ENCODE assay signal across 22 mouse cellular contexts in genomic region chr11:30710266-30710665, GRCm38 (mm10).
"Had no signal": no experiment of that assay in that cellular context is flagged by ENCODE, and none has a peak within 500 bp of the region (broad histone marks: within the 10 kb centered on the region; RNA-seq: fewer than 3 reads in every experiment).

No protein-coding gene starts in this region.

- DNase-seq: heart, postnatal 10 days; heart, postnatal 14 days; heart, postnatal 36 days; heart, postnatal 4 days; kidney, adult 11 months; kidney, adult 18-20 months; kidney, adult 2 months; kidney, adult 8-10 months; kidney, adult 9 months; kidney, postnatal 10 days; kidney, postnatal 14 days; kidney, postnatal 25 days; kidney, postnatal 36 days; kidney, postnatal 4 days; layer of hippocampus, adult 9-11 months; layer of hippocampus, postnatal 36 days had no signal

- ATAC-seq: hindbrain, embryonic 16.5 days; hindbrain, postnatal 0 days; inflammation-experienced regulatory T-cells, adult 6 months; intestine, embryonic 15.5 days; intestine, embryonic 16.5 days; intestine, postnatal 0 days had no signal
